Mouse (Mus musculus) thymus, adult 2 months (tissue): Measurements from ENCODE around the gene Tbc1d13. TPM values are rescaled to one million over a fixed set of nuclear protein-coding genes. Genes with fewer than 3 reads are reported as not detected.
"Not testable (repeated sequence)": the region's sequence is repeated elsewhere in the genome, so short reads cannot be mapped to it uniquely, and the experiment has no call there.

Experiments
- DNase-seq: peaks from one replicate; pipeline ENCODE4 v3.0.0; 2021
- H3K27ac ChIP-seq: fragments of 200-500 bp; 2 replicates; pipeline ENCODE4 v1.5.1; 2012; ENCODE audit warnings: low read length, control low read depth; ENCODE audit not compliant: control insufficient read depth, insufficient read depth
- H3K27me3 ChIP-seq: fragments of 200-500 bp; 2 replicates; pipeline ENCODE4 v1.6.1; 2012; ENCODE audit warnings: mild to moderate bottlenecking, low read length, moderate library complexity, mixed read lengths; ENCODE audit not compliant: control insufficient read depth, insufficient read depth
- H3K36me3 ChIP-seq: fragments of 200-500 bp; 2 replicates; pipeline ENCODE4 v1.6.1; 2012; ENCODE audit warnings: mild to moderate bottlenecking, low read length, moderate library complexity; ENCODE audit not compliant: control insufficient read depth, insufficient read depth
- H3K4me1 ChIP-seq: fragments of 200-500 bp; replicated peaks from 2 replicates; pipeline ENCODE4 v1.6.1; 2012; ENCODE audit warnings: low read length; ENCODE audit not compliant: control insufficient read depth, insufficient read depth
- H3K4me3 ChIP-seq: fragments of 200-500 bp; 2 replicates; pipeline ENCODE4 v1.5.1; 2012; ENCODE audit warnings: mild to moderate bottlenecking, low read length, control low read depth, moderate library complexity; ENCODE audit not compliant: control insufficient read depth, insufficient read depth
- CTCF ChIP-seq: fragments of 200-500 bp; IDR thresholded peaks from 2 replicates; pipeline ENCODE4 v1.5.1; 2012; ENCODE audit warnings: mild to moderate bottlenecking, control low read depth, low read length, moderate library complexity, borderline replicate concordance; ENCODE audit not compliant: control insufficient read depth, poor library complexity, insufficient read depth; ENCODE audit errors: extremely low read depth
- POLR2A ChIP-seq: fragments of 200-500 bp; IDR thresholded peaks from 2 replicates; pipeline ENCODE4 v1.6.1; 2012; ENCODE audit warnings: mild to moderate bottlenecking, low read length, control low read depth, moderate library complexity; ENCODE audit not compliant: control insufficient read depth, poor library complexity, insufficient read depth; ENCODE audit errors: extremely low read depth
- WGBS: fragments of 180-500 bp; shearing (Covaris S2); methylation state at CpG from one replicate; pipeline ENCODE4 v1.1.7; 2018; 5-methylcytosine and 5-hydroxymethylcytosine counted together
- polyA plus RNA-seq: library from polyadenylated mRNA; depleted of rRNA; stranded (reverse); fragments of >200 nt; gene quantifications from 2 replicates; pipeline ENCODE4 v1.2.3, GENCODE M21; 2012

Gene Tbc1d13
- polyA plus RNA-seq, 1 experiment, result 92.9 TPM

- WGBS, result 40% methylated on average over 2 of the region's 2 CpGs
- DNase-seq, result peak; percentile 32
- no peak overlapping the region for H3K27ac ChIP-seq
- peaks cover 11% of the 10 kb centered on the region for H3K4me1 ChIP-seq
- no peak overlapping the region for H3K4me3 ChIP-seq
- H3K36me3 ChIP-seq, result no peaks in the 10 kb centered on the region
- H3K27me3 ChIP-seq, result no peaks in the 10 kb centered on the region
- TF ChIP-seq CTCF, result no peak
- no peak for TF ChIP-seq POLR2A
These were observed 4.8 kb upstream of the Tbc1d13 start for GRCm38 (mm10) chr2:30128789-30129188.

- Histone ChIP-seq H3K27me3 (no peaks in the 10 kb centered on the region), H3K27ac (no peak overlapping the region), H3K4me3 (no peak overlapping the region), H3K36me3 (no peaks in the 10 kb centered on the region), H3K4me1 (peaks cover 13% of the 10 kb centered on the region)
- TF ChIP-seq POLR2A (no peak), CTCF (no peak)
- 96% methylated on average over 4 of the region's 4 CpGs for WGBS
- DNase-seq, result no peak
These were observed 3.4 kb upstream of the Tbc1d13 start for GRCm38 (mm10) chr2:30130156-30130555.

GRCm38 (mm10) chr2:30131240-30131639 is 2.3 kb upstream of the Tbc1d13 start:
- H3K4me3 ChIP-seq, DNase-seq, H3K27ac ChIP-seq, H3K36me3 ChIP-seq, H3K27me3 ChIP-seq: not testable (repeated sequence)
- peaks cover 15% of the 10 kb centered on the region for H3K4me1 ChIP-seq
- 15% methylated on average over 5 of the region's 5 CpGs for WGBS

- DNase-seq, result no peak
- TF ChIP-seq CTCF (no peak), POLR2A (no peak)
- peaks cover 8% of the 10 kb centered on the region for H3K36me3 ChIP-seq
- H3K4me3 ChIP-seq, result peak overlapping the region; percentile 16; the same call in 1 of the 2 replicates
- no peaks in the 10 kb centered on the region for H3K27me3 ChIP-seq
- H3K4me1 ChIP-seq, result peaks cover 15% of the 10 kb centered on the region
- H3K27ac ChIP-seq, result 0 out of 2 replicates have a peak overlapping the region, but pooled peaks have one; percentile 16
- 46% methylated on average over 16 of the region's 16 CpGs for WGBS
These were observed 539 bp upstream of the Tbc1d13 start for GRCm38 (mm10) chr2:30132801-30133612.

GRCm38 (mm10) chr2:30134378-30134711 is 799 bp downstream of the Tbc1d13 start:
- H3K27me3 ChIP-seq, result no peaks in the 10 kb centered on the region
- peaks cover 8% of the 10 kb centered on the region for H3K36me3 ChIP-seq
- TF ChIP-seq POLR2A, result no peak
- peak overlapping the region; percentile 49; the same call in 1 of the 2 replicates for H3K27ac ChIP-seq
- no peak for DNase-seq
- H3K4me1 ChIP-seq, result peaks cover 15% of the 10 kb centered on the region
- 12% methylated on average over 6 of the region's 6 CpGs for WGBS
- peak overlapping the region; percentile 90 for H3K4me3 ChIP-seq

- TF ChIP-seq CTCF (no peak), POLR2A (no peak)
- Histone ChIP-seq H3K27ac (no peak overlapping the region; the same call in 1 of the 2 replicates), H3K4me3 (no peak overlapping the region), H3K27me3 (no peaks in the 10 kb centered on the region), H3K36me3 (peaks cover 9% of the 10 kb centered on the region), H3K4me1 (peaks cover 15% of the 10 kb centered on the region)
- DNase-seq, result no peak
- 59% methylated on average over 10 of the region's 10 CpGs for WGBS
These were observed 1.5 kb downstream of the Tbc1d13 start for GRCm38 (mm10) chr2:30134928-30135620.
